Mouse (Mus musculus) ES-Bruce4 (cell line): ENCODE results near the gene Nudc.

Experiments used
- CTCF ChIP-seq: IDR thresholded peaks from one replicate; pipeline ENCODE4 v1.8.1; 2011; ENCODE audit warnings: low read depth, low read length
- EP300 ChIP-seq: IDR thresholded peaks from 2 replicates; pipeline ENCODE4 v1.6.1; 2011; ENCODE audit warnings: low read depth, low read length; ENCODE audit not compliant: insufficient read depth

DNA sequence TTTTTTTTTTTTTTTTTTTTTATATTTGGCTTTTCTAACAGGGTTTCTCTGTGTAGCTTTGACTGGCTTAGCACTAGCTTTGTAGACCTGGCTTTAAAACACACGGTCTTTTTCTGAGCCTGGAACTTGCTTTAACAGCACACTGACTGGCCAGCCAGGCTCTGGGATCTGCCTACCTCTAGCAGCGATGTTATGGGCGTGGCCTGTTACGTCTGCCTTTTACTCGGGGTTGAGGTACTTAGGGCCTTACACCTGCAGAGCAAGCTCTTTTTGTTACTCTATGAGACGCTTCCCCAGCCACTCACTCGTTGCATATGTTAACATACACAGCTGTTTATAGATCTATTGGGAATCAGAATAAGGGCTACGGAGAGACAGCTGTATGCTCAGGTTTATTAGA lies 21.5 kb upstream of the Nudc start:
- TF ChIP-seq EP300 (no peak), CTCF (no peak)
